Mouse (Mus musculus): ENCODE data around the gene Stpg1. TPM values are rescaled to one million over a fixed set of nuclear protein-coding genes. Genes with fewer than 3 reads are reported as not detected.

Stpg1 gene
- polyA plus RNA-seq, 1 experiment, result 0.41 TPM

GRCm38 (mm10) chr4:135579695-135580094 is 85.1 kb downstream of the Stpg1 start:
- WGBS, result 56% methylated on average over 6 of the region's 6 CpGs
- Histone ChIP-seq H3K36me3 (ENCODE audit: control insufficient read depth, insufficient read depth, low read length) (no peaks in the 10 kb centered on the region), H3K4me1 (ENCODE audit: control insufficient read depth, insufficient read depth, low read length) (no peaks in the 10 kb centered on the region), H3K27ac (ENCODE audit: insufficient read depth, low read depth, low read length) (no peak overlapping the region), H3K27me3 (replicated peaks; ENCODE audit: control insufficient read depth, insufficient read depth, low read length) (no peaks in the 10 kb centered on the region), H3K4me3 (ENCODE audit: insufficient read depth, low read depth, low read length) (no peak overlapping the region)
- no peak for DNase-seq
- no peak for TF ChIP-seq CTCF (conservative IDR thresholded peaks at IDR 0.05; ENCODE audit: insufficient read depth, insufficient read length, low read depth, low read length)
- no peak for TF ChIP-seq POLR2A (IDR thresholded peaks at IDR 0.05; ENCODE audit: low read depth, low read length)

GRCm38 (mm10) chr4:135581222-135581910 is 86.8 kb downstream of the Stpg1 start:
- no peaks in the 10 kb centered on the region for H3K4me1 ChIP-seq (ENCODE audit: control insufficient read depth, insufficient read depth, low read length)
- TF ChIP-seq CTCF (conservative IDR thresholded peaks at IDR 0.05; ENCODE audit: insufficient read depth, insufficient read length, low read depth, low read length) (no peak), POLR2A (IDR thresholded peaks at IDR 0.05; ENCODE audit: low read depth, low read length) (no peak)
- no peak overlapping the region for H3K4me3 ChIP-seq (ENCODE audit: insufficient read depth, low read depth, low read length)
- H3K27ac ChIP-seq (ENCODE audit: insufficient read depth, low read depth, low read length), result no peak overlapping the region
- WGBS, result 54% methylated on average over 12 of the region's 12 CpGs
- no peak for DNase-seq
- no peaks in the 10 kb centered on the region for H3K36me3 ChIP-seq (ENCODE audit: control insufficient read depth, insufficient read depth, low read length)
- H3K27me3 ChIP-seq (replicated peaks; ENCODE audit: control insufficient read depth, insufficient read depth, low read length), result no peaks in the 10 kb centered on the region

- Histone ChIP-seq H3K27ac (ENCODE audit: insufficient read depth, low read depth, low read length) (no peak overlapping the region), H3K36me3 (ENCODE audit: control insufficient read depth, insufficient read depth, low read length) (no peaks in the 10 kb centered on the region), H3K4me1 (ENCODE audit: control insufficient read depth, insufficient read depth, low read length) (no peaks in the 10 kb centered on the region), H3K27me3 (replicated peaks; ENCODE audit: control insufficient read depth, insufficient read depth, low read length) (no peaks in the 10 kb centered on the region), H3K4me3 (ENCODE audit: insufficient read depth, low read depth, low read length) (no peak overlapping the region)
- DNase-seq, result no peak
- TF ChIP-seq POLR2A (IDR thresholded peaks at IDR 0.05; ENCODE audit: low read depth, low read length) (no peak), CTCF (conservative IDR thresholded peaks at IDR 0.05; ENCODE audit: insufficient read depth, insufficient read length, low read depth, low read length) (no peak)
- WGBS, result 76% methylated on average over 4 of the region's 4 CpGs
Observed at GRCm38 (mm10) chr4:135584838-135585237, 90.2 kb downstream of the Stpg1 start.

Other genes with a start within 250 kb of the Stpg1 start
- 86.6 and 91.1 TPM in 2 replicates for gene Clic4, start 222.0 kb upstream of the Stpg1 start, polyA plus RNA-seq (2012; rRNA removed)
- 17.1 and 21.6 TPM in 2 replicates for gene Srrm1, start 141.5 kb upstream of the Stpg1 start, polyA plus RNA-seq (2012; rRNA removed)
- 0.75 and 0.88 TPM in 2 replicates for gene Ncmap, start 96.6 kb upstream of the Stpg1 start, polyA plus RNA-seq (2012; rRNA removed)
- 13.2 and 13.4 TPM in 2 replicates for gene Rcan3, start 60.9 kb upstream of the Stpg1 start, polyA plus RNA-seq (2012; rRNA removed)
- gene Nipal3, start 248 bp downstream of the Stpg1 start, polyA plus RNA-seq (2012; rRNA removed), result 31.0 and 38.8 TPM in 2 replicates
- gene Grhl3, start 78.8 kb downstream of the Stpg1 start, polyA plus RNA-seq (2012; rRNA removed), result 0.28 and 0.49 TPM in 2 replicates
- 2.2 TPM in 2 replicates for gene Ifnlr1, start 191.5 kb downstream of the Stpg1 start, polyA plus RNA-seq (2012; rRNA removed)
- 3.0 and 4.1 TPM in 2 replicates for gene Il22ra1, start 233.4 kb downstream of the Stpg1 start, polyA plus RNA-seq (2012; rRNA removed)